Mouse (Mus musculus): Measurements from ENCODE around the gene Fam129b. TPM values are rescaled to one million over a fixed set of nuclear protein-coding genes. Genes with fewer than 3 reads are reported as not detected.

The Fam129b gene
- total RNA-seq, 2 experiments from 2014 or later: 14.0 to 17.7 TPM

GRCm38 (mm10) chr2:32860799-32861198, 15.1 kb upstream of the Fam129b start:
- no peak for DNase-seq

- no peak for DNase-seq
Measured at GRCm38 (mm10) chr2:32863317-32863716, 12.6 kb upstream of the Fam129b start.

- no peak for DNase-seq
Measured at GRCm38 (mm10) chr2:32864755-32865154, 11.2 kb upstream of the Fam129b start.

GRCm38 (mm10) chr2:32867354-32867753, 8.6 kb upstream of the Fam129b start:
- DNase-seq: no peak

DNA sequence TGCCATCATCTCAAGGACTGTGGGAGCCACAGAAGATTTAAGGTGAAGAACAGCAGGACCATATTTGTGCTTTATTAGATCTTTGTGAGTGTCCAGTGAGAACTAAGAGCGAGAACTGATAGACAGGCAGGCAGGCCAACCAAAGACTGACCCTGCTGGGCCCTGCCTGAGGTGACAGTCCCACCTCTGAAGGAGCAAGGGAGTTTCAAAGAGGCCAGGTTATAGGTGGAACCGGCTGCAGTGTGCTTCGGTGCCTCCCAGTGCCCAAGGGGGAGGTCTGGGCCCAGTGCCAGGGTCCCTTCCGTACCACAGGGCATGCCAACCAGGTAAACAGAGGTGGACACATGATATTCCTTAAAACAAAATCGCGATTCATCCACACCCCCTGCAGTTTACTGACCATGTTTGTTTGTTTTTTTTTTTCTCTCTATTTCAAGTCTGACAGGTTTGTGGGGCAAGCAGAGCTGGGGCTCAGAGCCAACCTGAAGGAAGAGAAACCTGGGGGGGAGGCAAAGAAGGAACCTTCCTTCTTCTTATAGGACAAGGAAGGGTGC, 6.1 kb upstream of the Fam129b start:
- no peak for DNase-seq

- no peak for DNase-seq
Measured at GRCm38 (mm10) chr2:32870275-32871100, 5.4 kb upstream of the Fam129b start.

GRCm38 (mm10) chr2:32874070-32874469, 1.8 kb upstream of the Fam129b start:
- no peak for DNase-seq

- no peak for DNase-seq
Measured at GRCm38 (mm10) chr2:32874951-32875674, 801 bp upstream of the Fam129b start.

DNA sequence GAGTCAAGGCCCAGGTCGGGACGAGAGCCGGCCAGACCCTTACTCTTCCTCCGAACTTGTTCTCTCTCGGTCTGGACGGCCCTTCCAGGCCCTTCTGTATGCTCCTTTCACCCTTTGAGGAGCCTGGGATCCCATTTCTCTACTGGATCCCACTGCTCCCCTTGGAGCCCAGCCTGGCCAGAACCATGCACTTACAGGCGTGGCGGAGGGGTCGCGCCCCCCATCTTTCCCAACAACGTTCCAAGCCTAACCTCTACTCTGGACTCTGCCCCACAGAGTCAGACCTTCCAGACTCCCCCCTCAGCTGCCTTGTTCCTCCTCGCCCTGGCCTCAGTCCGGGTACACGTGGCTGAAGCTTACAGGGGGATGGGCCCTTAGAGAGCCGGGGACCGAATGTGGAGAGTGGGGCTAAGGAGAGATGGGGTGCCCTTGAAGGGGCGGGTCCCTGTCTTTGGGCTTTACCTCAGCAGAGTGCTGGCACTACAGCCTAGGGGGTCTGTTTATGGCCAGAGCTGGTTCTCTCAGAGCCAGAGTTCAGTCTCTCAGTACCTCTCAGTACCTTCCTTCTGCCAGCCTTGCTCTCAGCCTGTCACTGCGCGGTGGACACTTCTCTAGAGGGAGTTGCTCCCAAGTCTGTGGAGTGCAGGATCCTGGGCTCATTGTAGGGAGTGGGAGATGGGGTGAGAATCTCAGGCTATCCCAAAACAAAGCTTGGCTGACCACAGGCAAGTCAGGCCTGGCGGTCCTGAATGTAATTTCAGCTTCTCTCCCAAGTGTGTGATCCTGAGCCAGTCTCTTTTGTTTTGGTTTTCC, 782 bp downstream of the Fam129b start:
- no peak for DNase-seq

DNA sequence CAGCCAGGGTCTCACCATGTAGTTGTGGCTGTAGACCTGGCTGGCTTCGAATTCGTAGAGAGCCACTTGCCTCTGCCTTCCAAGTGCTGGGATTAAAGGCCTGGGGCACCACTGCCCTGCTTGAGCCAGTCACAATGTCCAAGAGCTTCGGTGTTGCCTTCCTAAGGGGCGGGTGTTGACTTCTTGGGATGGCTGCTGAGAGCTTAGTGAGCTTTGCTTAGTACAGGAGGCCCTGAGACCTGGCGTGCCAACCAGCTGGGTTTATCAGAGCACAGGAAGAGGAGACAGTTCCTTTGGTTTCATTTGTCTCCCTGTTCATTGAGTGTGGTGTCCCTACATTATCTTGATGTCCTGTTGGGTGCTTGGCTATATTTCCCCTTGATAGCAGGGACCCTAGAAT, 1.4 kb downstream of the Fam129b start:
- DNase-seq: no peak

DNA sequence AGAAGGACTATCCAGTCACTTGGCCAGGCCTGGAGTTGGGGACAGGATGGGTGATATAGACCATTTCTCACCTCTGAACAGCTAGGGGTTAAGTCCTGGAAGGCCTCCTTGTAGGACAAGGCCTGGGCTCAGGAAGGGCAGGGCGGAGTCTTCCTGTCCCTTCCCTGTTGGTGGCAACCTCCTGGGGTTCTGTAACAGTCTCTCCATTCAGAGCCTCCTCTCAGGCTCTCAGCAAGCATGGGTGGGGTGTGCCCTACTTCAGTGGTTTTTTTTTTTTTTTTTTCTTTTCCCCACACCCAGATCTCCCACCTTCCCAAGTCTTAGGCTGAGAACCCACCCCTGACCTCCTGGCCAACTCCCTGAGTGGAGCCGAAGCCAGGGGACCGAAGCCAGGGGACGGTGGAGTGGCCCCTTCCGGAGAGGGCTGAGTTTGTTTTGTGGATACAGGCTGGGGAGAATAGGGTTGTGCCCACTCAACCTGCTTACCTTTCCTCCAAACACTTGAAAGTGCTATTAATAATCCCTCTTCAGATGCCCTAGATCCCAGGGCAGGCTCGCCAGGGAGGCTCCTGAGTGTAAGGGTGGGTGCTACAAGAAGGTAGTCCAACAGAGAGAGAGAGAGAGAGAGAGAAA, 2.0 kb downstream of the Fam129b start:
- no peak for DNase-seq

DNA sequence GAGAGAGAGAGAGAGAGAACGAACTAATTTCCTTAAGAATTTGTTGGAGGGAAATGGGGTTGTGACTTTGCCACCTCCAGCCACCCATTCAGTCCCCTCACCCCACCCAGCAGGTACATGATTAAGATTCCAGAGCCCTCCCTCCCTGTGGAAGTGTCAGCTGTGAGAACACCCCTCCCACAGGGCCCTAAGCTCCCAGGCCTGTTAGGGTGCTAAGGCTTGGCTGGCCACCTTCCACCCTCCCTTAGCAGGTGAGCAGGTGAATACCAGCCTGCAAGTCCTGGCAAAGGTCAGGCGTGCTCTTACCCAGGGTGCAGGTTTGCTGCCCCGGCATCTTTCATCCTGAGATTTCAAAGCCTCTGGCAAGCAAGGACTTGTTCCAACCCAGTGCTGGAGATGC, 2.5 kb downstream of the Fam129b start:
- DNase-seq: no peak

GRCm38 (mm10) chr2:32879593-32879992, 3.7 kb downstream of the Fam129b start:
- no peak for DNase-seq

GRCm38 (mm10) chr2:32881054-32881453, 5.1 kb downstream of the Fam129b start:
- DNase-seq: no peak

DNA sequence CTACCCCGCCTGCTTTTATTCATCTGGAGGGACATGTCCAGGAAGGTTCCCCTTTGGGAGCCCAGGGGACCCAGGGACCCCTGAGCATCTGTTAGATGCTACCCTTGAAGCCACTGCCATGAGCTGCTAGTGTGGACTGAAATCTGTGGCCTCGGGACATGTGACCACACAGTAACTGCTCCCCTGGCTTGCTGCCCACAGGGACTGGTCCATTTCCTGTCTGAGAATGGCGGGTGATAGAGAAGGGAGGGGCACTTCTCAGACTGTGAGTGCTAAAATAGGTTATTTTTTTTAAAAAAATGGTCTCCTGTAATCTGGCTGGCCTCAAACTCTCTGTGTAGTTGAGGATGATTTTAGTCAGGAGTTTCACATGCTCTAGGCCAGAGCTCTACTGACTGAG, 5.8 kb downstream of the Fam129b start:
- no peak for DNase-seq

DNA sequence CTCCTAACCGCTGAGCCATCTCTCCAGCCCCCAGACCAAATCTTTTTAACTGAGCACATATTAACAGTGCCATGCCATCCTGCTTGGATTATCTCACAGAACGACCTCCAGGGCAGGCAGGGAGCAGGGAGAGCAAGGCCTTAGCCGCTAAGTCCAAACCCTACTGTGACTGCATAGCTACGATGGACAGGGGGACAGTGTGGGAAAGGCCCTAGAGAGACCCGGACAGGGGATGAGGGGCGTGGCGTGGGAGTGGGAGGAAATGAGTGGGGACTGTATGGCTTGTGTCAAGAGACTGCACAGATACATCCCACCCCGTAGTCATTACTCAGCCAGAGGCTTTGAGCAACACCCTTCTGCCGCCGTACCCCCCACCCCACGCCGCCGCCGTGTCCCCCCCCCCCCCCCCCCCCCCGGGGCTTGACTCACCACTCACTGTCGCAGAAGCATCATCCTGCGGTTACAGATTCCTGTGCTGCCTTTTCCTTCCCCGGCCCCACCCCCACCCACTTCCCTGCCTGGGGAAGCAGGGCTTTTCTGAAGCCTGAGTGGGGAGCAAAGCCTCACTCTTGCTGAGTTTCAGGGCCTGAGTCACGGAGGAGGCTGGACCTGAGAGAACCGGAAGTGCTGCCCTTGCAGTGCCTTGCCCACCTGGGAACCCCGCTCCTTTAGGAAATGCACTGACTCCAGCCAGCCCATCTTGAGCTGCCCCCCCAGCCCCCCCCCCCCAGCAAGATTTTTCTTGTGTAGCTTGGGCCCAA, 6.5 kb downstream of the Fam129b start:
- no peak for DNase-seq

GRCm38 (mm10) chr2:32884745-32885144, 8.8 kb downstream of the Fam129b start:
- no peak for DNase-seq

DNA sequence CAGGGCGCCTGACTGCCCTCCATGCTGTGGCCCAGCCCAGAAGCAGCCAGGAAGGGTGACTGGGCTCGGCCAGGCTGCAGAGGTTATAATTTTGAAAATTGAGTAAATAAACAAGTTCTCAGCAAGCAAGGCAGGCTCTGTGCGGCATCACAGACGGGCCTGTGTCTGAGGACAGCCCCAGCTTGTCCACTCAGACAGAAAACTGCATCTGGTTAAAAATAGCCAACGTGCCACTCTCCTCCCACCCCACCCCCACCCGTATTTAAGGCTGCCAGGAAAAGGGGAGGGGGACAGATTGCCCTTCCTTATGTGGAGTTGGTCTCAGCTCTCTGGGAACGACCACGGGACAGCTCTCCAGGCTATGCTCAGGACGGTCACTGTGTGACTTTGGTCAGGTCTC, 12.1 kb downstream of the Fam129b start:
- DNase-seq: no peak

DNA sequence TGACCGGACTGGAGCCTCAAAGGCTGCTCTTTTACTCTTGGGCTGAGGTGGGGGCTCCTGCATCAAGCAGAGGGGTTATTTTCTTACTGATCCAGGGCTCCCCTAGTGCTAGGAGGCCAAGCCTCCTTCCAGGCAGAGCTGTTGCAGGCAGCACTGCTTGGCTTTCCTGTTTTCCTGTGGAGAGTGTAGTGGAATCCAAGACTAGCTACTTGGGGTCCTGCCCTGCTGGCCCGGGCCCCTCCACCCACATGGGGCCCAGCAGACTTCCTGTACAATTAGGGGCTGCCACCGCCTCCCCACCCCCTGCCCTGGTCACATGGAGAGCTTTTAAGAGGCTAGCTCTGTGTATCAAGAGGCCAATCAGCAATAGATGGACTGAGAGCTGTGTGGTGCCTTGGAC, 12.6 kb downstream of the Fam129b start:
- DNase-seq: no peak

- no peak for DNase-seq
Measured at GRCm38 (mm10) chr2:32890280-32890679, 14.4 kb downstream of the Fam129b start.

DNA sequence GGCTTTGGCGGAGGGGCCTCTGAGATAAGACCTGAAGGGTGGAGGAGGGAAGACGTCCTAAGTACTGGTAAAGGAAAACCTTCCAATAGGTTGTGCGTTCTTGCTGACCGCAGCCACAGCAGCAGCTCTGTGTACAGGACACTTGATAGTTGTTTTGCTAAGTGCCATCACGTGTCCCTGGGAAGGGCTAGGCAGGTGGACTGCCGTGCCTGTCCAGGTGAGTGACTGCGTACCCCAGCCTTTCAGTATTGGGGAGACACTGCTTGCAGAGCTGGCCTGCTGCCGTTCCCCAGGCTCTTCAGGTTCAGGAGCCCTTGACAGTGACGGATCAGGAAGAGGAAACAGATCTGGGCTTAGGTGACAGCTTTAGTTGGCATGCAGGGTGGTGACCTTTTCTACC, 15.4 kb downstream of the Fam129b start:
- DNase-seq: no peak

DNA sequence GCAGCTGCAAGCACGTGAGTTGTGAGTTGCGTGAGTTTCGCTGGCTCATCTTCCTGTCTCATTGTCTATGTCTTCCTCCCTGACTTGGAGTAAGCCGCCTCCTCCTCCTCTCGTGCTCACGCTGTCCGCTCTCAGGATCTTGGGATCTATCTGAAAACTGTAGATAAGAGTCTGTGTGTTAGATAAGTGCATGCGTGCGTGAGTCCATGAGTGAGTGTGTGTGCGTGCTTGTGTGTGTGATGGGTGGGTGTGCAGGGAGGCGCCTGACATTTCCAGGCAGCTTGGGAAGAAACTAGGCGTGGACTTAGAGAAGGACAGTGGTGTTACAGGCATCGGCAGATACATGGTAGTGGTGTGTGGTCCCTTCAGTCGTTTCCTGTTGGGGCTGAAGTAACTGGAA, 16.6 kb downstream of the Fam129b start:
- DNase-seq: no peak

Data from layer of hippocampus, postnatal 36 days (tissue).